Mouse (Mus musculus) neutrophil, adult 5-6 weeks (primary cell): ENCODE data around the gene Muc3. TPM values are rescaled to one million over a fixed set of nuclear protein-coding genes. Genes with fewer than 3 reads are reported as not detected.
"Not testable (repeated sequence)": the region's sequence is repeated elsewhere in the genome, so short reads cannot be mapped to it uniquely, and the experiment has no call there.

Experiments
- ATAC-seq: fragments of 151-379, 151-347 bp; 2 replicates; pipeline ENCODE4 v1.8.0; 2017; ENCODE audit warnings: mild to moderate bottlenecking, moderate TSS enrichment; ENCODE audit not compliant: insufficient number of reproducible peaks, poor library complexity, low FRiP score, severe bottlenecking; ENCODE audit errors: extremely low read depth
- total RNA-seq: library from RNA; stranded (forward); fragments of 200-1000 nt; gene quantifications from 2 replicates; pipeline ENCODE4 v1.2.3, GENCODE M21; 2017

Gene Muc3
- total RNA-seq, 1 experiment from 2014 or later: not detected

- peak; percentile 76 for ATAC-seq
Measured at GRCm38 (mm10) chr5:137131490-137131889, 17.6 kb downstream of the Muc3 start.

- ATAC-seq: no peak
Measured at GRCm38 (mm10) chr5:137129281-137129680, 19.8 kb downstream of the Muc3 start.

- no peak for ATAC-seq
Measured at GRCm38 (mm10) chr5:137123516-137123915, 25.6 kb downstream of the Muc3 start.

- peak; percentile 84 for ATAC-seq
Measured at GRCm38 (mm10) chr5:137122686-137123193, 26.4 kb downstream of the Muc3 start.

- no peak for ATAC-seq
Measured at GRCm38 (mm10) chr5:137121280-137121679, 27.8 kb downstream of the Muc3 start.

- no peak for ATAC-seq
Measured at GRCm38 (mm10) chr5:137118878-137119277, 30.2 kb downstream of the Muc3 start.

GRCm38 (mm10) chr5:137117994-137118393 is 31.1 kb downstream of the Muc3 start:
- not testable (repeated sequence) for ATAC-seq

GRCm38 (mm10) chr5:137116987-137117386 is 32.1 kb downstream of the Muc3 start:
- ATAC-seq: no peak

GRCm38 (mm10) chr5:137115866-137116847 is 33.0 kb downstream of the Muc3 start, which contains the start of gene Trim56:
TSS of gene Trim56 (minus strand) at chr5:137116209.
- peak; percentile 92 for ATAC-seq

- no peak for ATAC-seq
Measured at GRCm38 (mm10) chr5:137114891-137115561, 34.1 kb downstream of the Muc3 start.

GRCm38 (mm10) chr5:137111542-137112408 is 37.3 kb downstream of the Muc3 start:
- no peak for ATAC-seq

- no peak for ATAC-seq
Measured at GRCm38 (mm10) chr5:137110863-137111262, 38.3 kb downstream of the Muc3 start.

GRCm38 (mm10) chr5:137109941-137110593 is 39.1 kb downstream of the Muc3 start:
- ATAC-seq: no peak

- no peak for ATAC-seq
Measured at GRCm38 (mm10) chr5:137108111-137108510, 41.0 kb downstream of the Muc3 start.

GRCm38 (mm10) chr5:137107670-137108069 is 41.5 kb downstream of the Muc3 start:
- ATAC-seq: no peak

- peak; percentile 49; the same call in 1 of the 2 replicates for ATAC-seq
Measured at GRCm38 (mm10) chr5:137107024-137107423, 42.1 kb downstream of the Muc3 start.

- ATAC-seq: no peak
Measured at GRCm38 (mm10) chr5:137106434-137106833, 42.7 kb downstream of the Muc3 start.

- no peak for ATAC-seq
Measured at GRCm38 (mm10) chr5:137103969-137104368, 45.2 kb downstream of the Muc3 start.
